Mouse (Mus musculus) induced T-regulatory cell, adult 2 months (primary cell): ENCODE results near the gene Esp34.

Source experiments
- DNase-seq: peaks from one replicate; pipeline ENCODE4 v3.0.0-alpha.2; 2012; ENCODE audit warnings: low read depth

Esp34 gene

DNA sequence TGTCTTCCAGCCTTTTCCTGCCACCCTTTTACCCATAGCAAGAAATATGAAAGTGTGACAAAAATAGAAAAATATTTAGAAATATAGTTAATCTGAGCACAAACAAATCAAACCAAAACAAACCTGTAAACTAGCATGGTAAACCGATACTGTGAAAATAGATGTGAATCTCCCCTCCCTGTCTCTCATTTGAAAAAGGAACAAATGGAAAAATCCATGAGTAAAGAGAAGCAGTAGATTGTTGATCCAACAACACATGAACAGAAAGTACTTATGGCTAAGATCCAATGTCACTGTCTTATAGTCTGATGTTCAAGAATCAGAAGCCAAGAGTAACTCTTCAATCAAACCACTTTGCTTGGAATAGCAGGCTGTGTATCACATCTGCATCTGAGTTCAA, at the start of gene Esp34:
Gene Esp34 (plus strand): TSS at position 301 of the 400 bp plus-strand sequence.
- no peak for DNase-seq

DNA sequence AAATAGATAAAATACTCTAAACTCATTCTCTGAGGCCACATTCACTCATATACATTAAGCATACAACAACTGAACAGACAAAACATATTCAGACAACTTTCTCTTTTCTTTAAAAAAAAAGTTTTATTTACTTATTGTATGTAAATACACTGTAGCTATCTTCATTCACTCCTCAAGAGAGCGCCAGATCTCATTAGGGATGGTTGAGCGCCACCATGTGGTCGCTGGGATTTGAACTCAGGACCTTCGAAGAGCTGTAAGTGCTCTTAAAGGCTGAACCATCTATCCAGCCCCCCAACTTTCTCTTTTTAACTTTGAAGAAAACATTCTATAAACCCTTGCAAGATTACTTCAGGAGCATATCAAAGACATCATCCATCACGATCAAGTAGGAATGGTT, 8.5 kb downstream of the Esp34 start:
- DNase-seq = no peak
